Mouse (Mus musculus) testis, postnatal 10 days (tissue): ENCODE measurements around the gene Defb20.

Experiments
- DNase-seq: peaks from one replicate; pipeline ENCODE4 v3.0.0; 2021; ENCODE audit warnings: low spot score

Gene Defb20

DNA sequence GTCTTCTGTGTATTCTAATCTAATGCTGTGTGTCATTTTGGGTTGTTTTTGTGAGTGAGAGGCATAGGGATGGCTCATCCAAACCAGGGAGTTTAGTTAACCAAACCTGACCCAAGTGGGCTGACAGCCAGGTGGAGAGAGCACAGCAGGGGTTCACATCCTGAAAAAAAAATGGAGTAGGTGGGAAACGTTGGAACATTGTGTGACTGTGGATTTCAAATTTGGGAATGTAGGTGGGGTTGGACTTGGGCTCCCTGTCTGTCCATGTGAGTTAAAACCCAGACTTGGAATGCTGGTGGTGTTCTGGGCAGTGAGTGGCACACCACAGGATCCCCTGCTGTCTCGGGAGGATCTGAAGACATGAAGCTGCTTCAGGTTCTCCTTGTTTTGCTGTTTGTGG, at the start of gene Defb20:
TSS of gene Defb20 (plus strand) at position 301 of the 400 bp plus-strand sequence.
- no peak for DNase-seq

DNA sequence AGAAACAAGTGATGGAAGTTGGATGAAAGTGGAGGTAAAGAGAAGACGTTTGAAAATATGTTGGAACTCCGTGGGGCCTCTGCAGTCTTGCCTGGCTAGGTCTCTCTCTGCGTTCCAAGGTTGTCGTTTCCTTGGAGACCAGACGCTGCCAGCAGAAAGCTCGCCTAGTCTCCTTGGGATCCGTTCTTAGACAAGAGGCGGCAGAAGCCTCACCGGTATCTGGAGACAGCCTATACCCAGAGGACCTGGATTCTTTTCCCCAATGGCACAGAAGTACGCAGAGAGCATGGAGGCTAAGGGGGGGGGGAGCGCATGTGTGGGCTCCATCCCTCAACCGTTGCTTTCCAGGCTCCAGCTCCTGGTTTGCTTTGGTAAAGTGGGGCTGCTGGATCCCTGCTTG, 49.4 kb upstream of the Defb20 start:
- DNase-seq, result no peak

DNA sequence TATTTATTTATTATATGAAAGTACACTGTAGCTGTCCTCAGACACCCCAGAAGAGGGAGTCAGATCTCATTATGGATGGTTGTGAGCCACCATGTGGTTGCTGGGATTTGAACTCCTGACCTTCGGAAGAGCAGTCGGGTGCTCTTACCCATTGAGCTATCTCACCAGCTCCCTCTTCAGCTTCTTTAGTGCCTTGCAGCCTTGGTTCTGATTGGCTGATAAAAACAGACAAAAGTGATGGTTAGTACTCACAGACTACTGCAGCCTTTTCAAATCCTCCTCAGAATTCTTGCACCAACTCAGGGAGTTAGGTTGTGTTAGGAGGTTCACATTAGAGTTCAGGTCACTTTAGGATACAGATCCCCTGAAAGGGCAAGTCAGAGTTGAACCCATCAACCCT, 48.4 kb upstream of the Defb20 start:
- DNase-seq, result peak; percentile 33

DNA sequence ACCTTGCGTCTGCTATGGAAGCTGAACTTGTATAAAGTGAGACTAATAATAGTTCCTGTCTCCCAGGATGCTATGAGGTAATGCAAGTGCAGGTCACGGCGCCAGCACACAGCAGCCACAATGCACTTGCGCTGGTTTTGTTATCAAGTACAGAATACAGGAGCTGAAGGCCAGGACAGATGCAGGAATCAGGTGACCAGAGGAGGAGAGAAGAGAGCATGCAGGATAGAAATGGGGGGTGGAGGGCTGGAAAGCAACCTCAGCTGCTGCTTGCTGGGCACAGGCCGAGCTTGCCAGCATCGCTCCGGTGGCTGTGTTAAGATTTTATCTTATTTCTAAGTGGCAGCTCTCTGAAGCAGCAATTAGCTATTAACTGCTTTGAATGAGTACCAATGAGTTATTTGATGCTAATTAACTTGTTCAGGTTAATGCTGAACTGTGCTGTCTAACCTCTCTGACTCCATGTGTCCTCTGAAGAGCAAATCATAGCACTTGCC, 40.4 kb upstream of the Defb20 start:
- peak; percentile 40 for DNase-seq

DNA sequence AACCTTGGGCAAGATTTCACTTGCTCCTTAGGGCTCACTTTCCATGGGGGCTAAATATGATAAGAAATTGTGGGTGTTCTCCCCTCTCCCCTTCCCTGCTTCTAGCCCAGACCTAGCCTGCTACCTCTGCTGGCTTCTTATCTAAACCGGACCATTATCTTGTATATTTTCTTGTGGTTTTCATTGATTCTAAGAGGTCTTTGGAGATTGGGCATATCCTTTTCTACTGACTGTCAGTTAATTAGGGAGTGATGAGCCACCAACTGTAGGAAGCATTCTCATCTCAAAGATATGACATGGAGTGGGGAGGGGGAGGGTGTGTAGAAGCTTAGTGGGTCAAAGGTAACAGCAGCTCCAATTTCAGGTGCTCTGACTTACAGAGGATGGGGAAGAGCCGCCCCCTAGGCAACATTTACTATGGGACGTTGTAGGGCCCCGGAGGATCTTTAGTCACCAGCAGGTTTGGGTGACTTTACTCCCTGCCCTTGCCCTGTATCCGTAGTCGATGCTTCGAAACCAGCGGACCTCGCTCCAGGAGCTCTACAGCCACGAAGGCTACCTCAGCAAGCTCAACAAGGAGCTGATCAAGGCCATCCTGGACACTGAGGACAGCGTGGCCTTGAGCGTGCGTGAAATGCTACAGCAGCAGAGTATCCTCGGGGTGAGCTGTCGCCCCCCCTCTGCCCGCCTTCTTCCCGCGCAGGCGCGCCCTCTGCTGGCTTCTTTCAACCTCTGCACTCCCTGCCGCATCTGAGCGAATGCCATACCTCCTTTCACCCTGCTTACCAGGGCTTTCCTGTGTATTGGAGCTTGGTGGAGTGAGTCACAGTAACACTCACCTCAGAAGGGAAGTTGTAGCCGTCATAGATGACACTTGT, 39.6 kb upstream of the Defb20 start:
- DNase-seq, result peak; percentile 96

DNA sequence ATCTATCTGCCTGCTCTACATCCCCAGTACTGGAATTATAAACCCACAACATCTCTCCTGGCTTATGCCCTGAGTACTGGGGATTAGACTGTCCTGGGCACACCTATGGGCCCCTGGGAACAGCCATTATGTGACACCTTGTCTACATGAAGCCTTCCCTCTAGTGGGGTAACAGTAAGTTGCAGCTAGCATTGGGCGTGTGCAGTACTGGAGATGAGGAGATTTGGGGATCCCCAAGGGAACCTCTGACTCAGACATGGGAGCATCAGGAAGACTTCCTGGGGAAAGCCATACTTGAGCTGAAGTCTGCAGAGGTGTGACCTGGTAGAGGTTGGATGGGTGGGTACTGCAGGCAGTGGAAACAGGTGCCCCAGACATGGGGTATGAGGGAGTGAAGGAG, 37.9 kb upstream of the Defb20 start:
- peak; percentile 36 for DNase-seq

DNA sequence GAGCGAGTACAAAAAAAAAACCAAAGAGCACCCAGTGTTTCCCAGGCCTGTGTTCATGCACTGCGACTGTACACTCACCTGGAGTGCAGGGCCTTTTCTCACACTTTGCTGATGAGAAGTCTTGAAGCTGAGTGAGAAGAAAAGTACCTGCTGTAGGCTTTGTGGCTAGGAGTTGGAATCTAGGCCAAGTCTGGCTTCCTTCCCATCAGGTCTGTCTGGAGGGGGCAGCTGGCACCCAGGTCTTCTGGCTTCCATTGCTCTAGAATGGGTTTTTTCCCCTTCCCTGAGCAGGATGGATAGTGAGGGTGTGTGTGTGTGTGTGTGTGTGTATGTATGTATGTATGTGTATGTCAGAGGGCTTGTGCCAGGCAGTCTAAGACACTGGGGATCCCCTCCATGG, 37.0 kb upstream of the Defb20 start:
- no peak for DNase-seq

DNA sequence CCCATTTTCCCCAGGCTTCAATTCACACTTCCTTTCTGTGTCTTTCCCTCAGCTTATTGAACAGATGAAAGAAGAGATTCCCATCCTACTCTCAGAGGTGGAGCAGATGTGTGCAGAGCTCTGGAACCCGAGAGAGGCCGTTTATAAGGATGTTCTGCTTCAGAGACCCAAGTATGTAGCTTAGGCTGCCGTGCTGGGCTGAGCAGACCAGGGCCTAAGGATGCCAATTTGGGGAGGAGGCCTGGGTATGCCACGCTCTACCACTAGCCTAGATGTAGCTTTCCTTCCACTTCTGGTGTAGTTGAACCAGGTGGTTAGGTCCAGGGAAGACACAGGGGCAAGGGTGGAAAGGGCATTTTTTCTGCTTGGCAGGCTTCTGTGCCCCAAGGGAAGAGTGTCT, 34.5 kb upstream of the Defb20 start:
- DNase-seq, result no peak

DNA sequence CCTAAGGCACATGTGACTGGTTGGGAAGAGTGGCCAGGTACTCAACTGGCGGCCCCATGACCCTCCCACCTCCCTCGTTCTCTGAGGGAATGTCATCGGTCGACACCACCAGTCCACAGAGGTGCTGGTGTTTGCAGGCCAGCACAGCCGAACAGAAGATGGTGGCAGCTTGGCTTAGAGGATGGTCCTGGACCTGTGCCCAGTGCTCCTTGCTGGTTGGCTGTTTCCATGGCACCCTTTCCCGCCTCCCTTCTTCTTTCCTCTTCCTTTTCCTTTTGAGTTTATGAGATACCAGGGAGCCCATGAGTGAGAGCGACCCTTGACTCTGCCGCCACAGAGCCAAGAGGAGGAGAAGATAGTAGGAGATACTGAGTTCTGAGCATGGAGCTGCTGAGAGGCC, 33.6 kb upstream of the Defb20 start:
- DNase-seq, result no peak

DNA sequence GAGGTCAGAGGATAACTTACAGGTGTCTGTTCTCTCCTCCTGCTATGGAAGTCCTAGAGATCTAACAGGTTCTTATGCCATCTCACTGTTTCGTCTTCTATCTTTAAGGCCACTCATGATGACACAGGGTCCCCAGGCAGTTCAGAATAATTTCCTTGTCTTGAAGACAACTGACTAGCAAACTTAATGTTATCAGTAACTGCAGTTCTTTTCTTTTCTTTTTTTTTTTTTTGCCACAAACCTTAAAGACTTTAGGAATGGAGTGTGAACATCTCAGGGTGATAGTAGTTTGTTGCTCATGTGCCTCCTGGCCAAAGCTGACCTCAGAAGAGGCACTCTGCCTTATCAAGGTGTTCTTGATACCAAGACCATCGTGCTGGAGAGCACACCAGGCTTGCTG, 30.2 kb upstream of the Defb20 start:
- DNase-seq, result no peak

DNA sequence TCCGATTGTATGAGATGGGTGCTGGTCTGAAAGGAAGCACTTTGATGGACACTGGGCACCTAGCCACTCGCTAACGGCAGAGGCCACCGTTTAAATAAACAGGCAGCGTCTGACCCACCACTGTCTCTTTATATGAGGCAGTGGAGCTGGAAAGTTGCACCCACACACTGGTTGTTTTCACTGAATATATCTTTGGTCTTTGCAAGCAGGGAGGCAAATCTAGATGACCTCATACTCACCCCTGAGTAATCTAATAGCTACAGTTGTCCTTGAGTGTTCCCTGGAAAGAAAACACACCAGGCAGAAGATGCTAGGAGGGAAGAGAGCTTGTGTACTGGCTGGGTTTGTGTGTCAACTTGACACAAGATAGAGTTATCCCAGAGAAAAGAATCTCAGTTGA, 29.4 kb upstream of the Defb20 start:
- DNase-seq, result no peak

DNA sequence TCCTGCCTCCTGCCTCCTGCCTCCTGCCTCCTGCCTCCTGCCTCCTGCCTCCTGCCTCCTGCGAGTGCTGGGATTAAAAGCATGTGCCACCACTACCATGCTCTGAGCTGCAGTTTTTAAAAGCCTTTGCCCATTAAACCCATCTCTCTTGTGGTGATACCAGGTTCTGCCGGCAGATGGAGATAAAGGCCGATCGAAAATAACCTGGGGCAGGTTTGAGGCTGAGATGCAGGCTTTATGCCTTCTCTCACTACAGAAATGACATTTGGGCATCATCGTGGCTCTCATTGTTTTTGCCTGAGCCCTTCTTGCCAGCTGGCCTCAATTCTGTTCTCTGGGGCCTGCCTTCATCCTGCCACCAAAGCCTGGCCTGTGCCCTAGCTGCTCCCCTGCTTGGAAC, 26.6 kb upstream of the Defb20 start:
- peak; percentile 83 for DNase-seq

DNA sequence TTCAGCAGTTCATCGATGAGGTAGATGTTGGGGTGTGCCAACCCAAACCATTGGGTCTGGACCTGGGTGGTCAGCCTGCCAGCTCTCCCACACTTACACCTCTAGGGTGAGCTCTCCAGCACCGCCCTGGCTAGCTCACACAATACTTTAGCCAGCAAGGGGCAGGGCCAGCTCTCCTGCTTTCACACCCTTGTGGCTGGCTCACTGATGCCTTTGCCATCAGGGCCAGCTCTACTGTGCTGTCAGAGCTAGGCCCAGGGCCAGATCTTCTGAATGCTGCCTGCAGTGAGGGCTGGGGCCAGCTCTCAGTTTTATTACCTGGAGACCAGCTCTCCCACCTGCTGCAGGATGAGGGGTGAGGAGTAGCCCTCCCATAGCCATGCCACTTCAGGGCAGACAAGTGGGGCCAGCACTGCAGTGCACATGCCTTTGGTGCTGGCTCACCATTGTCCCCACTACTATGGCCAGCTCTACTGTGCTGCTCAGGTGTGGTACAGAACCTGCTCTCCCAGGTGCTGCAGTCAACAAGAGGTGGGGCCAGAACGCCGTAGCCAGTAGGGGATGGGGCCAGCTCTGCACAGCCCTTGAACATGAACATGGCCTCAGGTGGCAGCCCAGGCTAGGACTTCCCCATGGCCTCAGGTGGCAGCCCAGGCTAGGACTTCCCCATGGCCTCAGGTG, 24.6 kb upstream of the Defb20 start:
- no peak for DNase-seq

DNA sequence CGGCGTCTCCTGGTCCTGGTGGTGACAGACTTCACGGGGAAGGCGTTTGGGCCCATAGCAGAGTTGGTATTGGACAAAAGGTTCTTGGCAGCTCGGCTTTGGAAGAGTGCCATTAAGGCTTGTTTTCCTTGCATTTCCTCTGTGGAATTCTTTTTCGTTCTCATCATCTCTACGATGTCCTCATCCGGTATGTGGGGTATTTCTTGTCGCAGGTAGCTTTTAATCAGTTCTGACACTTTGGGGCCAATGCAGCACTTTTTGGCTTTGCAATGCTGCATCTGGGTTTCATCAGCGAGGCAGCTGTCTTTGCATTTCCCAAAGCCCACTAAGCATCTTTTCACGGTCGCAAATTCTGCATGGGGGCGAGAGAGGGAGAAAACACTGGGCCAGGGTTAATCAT, 17.6 kb upstream of the Defb20 start:
- DNase-seq, result no peak

DNA sequence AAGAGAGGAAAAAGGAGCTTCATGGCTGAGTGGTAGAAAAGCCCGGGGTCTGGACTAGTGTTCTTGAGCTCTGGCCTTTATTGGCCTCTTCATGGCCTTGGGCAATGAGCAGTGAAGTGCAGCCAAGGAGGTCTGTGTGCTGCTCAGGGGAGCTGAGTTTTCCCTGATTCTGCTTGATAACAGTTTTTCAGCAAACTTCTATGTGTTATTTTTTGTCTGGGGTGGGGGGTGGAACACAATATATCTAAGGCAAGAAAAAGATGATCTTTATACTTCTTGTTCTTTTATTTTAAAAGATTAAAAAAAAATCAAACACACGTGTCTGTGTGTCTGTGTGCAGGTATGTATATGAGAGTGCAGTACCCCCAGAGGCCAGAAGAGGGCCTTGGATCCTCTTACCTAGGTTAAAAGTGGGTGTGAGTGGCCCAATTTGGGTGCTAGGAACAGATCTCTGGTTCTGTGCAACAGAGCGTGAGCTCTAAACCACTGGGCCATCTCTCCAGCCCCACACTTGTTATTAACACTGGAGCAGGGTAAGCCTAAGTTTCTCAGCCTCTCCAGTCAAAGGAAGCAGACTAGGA, 12.2 kb upstream of the Defb20 start, which contains the start of gene Defb23:
TSS of gene Defb23 (minus strand) at position 51 of the 581 bp plus-strand sequence.
- no peak for DNase-seq

DNA sequence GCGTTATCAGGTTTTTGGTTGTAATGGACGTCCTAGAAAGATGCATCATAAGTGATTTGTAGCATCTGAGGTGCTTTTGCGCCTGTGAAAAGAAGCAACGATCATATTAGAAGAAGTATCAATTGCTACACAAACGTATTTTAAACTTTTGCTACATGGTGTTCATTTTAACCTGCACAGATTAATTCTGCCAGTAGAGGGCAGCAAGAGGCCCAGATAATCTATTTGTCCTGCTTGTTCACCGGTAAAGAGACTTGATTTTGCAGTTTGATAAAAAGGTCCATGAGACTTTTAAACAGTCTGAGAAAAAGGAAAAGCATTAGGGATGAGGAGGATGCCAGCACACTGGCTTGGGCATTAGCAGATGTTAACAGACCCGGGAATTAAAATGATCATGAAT, 5.9 kb upstream of the Defb20 start:
- no peak for DNase-seq

DNA sequence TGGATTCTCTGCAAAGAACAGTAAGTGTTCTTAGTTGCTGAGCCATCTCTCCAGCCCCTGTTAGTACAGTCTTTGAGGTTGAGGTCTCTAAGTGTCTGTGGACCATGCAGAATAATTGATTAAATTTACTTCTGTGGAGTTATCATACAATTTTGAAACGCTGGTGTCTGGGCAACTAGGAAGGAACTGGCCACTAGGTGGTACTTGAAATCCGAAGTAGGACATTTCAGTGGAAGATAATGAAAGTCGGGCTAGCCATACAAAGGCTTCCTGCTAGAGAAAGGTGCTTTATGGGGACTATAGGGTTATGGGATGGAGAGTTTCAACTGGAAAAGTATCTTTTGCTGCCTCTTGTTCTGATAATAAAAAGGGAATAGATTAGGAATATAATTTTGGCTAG, 4.4 kb upstream of the Defb20 start:
- DNase-seq, result no peak

DNA sequence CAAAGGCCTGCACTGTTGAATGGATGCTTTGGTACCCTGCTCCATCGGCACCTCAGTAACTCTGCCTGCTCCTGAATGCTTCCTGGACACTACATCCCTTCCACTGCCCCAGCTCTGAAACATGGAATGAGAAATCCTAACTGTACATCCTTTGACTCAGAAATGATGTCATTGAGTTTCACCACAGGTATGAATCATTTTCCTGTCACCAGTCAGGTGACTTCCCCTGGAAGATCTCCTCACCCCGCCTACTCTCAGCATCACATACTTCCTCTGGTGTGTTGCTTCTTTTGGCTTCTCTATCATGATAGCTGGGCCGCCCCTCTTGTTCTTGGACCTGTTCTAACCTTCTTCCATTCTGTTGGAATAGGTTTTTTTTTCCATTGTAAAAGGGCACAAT, 4.0 kb downstream of the Defb20 start:
- no peak for DNase-seq

DNA sequence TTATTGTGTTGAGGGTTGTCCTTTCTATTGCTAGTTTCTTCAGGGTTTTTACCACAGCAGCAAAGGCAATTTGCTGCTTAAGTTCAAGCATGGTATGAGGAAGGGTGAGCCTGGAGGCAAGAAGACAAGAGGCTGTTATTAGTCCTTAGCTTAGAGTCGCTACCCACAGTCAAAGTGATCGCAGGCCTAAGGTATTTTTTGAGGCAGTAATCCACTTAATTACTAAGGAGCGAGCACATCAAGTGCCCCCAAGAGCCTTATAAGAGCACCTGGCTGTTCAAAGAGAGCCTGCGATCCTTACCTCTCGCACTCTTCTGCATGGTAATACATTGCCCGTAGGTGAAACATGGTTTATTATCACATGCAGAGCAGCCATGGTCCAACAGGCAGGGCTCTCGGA, 4.9 kb downstream of the Defb20 start:
- no peak for DNase-seq

DNA sequence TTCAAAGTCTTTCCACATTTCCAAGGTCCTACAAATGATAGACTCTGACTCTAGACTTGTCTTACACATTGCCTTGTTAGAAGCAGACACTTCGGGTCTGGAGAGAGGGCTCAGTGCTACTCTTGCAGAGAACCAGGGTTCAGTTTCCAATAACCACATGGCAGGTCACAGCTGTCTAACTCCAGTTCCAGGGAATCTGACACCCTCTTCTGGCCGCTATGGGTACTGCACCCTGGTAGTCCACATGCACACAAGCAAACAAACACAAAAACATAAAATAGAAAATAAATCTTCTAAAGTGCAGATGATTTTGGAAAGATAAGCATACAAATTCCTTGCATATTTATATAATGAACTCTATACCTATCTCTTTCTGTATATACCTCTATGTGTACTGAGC, 10.2 kb downstream of the Defb20 start:
- peak; percentile 64 for DNase-seq

DNA sequence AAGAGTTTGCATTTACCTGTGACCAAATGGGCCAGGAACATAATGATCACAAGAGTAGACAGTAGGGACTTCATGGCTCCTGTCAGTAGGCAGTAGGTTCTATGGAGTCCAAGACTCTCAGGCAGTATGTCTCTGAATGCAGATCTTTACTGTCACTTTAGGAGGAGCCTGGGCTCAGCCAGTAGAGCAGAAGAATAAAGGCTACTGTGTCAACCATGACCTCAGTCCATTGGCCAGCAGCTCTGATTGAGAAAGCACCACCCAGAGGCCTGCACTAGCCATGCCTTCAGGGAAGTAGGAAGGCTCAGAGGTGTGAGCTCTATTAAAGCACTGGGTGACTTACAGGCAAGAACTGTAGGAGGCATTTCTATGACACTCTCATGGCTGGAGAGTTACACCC, 13.2 kb downstream of the Defb20 start, which contains the start of gene Defb22:
TSS of gene Defb22 (minus strand) at position 101 of the 400 bp plus-strand sequence.
- DNase-seq, result no peak

DNA sequence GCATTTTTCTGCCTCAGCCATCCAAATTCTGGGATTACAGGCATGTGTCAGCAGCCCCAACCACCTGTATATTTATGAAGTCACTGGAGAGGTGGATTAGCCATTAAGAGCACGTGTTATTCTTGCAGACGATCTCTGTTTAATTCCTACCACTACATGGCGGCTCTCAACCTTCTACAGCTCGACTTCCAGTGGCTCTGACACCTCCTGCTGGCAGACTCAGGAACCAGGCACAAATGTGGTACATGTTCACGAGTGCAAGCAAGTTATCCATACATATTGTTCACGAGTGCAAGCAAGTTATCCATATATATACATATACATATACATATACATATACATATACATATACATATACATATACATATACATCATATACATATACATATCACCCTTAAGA, 16.3 kb downstream of the Defb20 start:
- DNase-seq, result no peak

DNA sequence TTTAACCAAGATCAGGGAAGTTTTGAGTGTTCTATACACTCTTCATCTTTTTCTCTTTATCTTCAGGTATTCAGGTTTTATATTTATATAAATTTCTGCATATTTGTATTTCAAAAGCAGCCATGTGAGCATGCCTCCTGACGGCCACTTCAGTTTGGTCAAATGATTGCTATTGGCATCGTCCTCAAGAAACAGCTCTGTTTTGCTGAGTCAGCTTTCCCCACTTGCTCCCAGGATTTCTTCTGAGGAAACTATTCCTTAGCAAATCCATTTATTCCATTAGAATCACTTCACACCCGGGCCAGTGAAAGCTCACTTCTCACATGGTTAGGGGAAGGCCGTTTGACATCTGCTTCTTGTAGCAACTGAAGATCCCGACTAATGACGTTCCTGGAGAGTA, 21.2 kb downstream of the Defb20 start:
- DNase-seq, result no peak
